Comparison of ENCODE assay signal across 13 mouse cellular contexts in the genomic region with DNA sequence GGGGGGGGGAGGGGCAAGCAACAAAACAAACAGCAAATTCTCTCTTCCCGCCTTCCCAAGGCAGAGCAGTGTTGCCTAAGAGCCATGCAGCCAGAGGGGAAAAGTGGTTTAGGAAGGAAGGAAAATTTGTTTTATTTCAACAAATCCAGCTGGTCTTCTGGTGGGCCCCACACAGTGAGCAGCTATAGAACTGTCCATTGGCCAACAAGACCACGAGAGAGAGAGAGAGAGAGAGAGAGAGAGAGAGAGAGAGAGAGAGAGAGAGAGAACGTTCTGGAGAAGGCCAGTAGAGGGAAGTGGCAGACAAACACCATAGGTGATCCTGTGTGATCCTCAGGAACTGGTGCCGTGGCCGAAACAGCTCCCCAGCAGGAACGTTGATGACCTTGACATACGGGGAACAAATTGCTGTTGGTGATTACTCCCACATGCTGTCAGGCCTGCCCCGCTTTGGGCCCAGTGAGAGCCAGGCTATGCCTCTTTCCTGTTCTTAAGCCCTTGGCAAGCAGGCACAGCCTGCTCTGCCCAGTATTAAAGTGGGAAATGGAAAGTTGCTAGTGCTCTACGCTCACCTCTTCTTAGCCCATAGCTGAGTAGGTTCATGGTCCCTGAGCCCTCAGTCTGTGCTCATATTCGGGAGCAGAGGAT.
DNase-seq lines count a peak whose midpoint lies in the region; ATAC-seq and TF ChIP-seq lines count a peak whose summit lies in the region.
"Had no signal": no experiment of that assay in that cellular context is flagged by ENCODE, and none has a peak within 500 bp of the region (broad histone marks: within the 10 kb centered on the region; RNA-seq: fewer than 3 reads in every experiment).

No protein-coding gene starts in this region.

- no peak overlapping the region for H3K9ac ChIP-seq in kidney, postnatal 0 days (ENCODE audit: low read depth, low read length)
- H3K9ac ChIP-seq in lung, postnatal 0 days (replicated peaks; ENCODE audit: low read depth): no peak overlapping the region
- H3K9ac ChIP-seq: heart, embryonic 15.5 days; limb, embryonic 15.5 days had no signal

- TF ChIP-seq CTCF in gastrocnemius, adult 2 months (IDR thresholded peaks at IDR 0.05): no peak
- TF ChIP-seq CTCF in kidney, postnatal 0 days (IDR thresholded peaks at IDR 0.05; ENCODE audit: low read depth): no peak
- peak; percentile 37; the same call in 1 of the 2 replicates for TF ChIP-seq CTCF in lung, postnatal 0 days (IDR thresholded peaks at IDR 0.05)

- H3K27ac ChIP-seq in gastrocnemius, adult 2 months: peak overlapping the region; percentile 43; the same call in 1 of the 2 replicates
- H3K27ac ChIP-seq in kidney, postnatal 0 days: peak overlapping the region; percentile 31
- peak overlapping the region; percentile 79 for H3K27ac ChIP-seq in lung, postnatal 0 days (ENCODE audit: low read length)
- H3K27ac ChIP-seq: heart, embryonic 15.5 days; limb, embryonic 15.5 days had no signal

- no peak overlapping the region for H3K4me2 ChIP-seq in kidney, postnatal 0 days (ENCODE audit: low read length)
- H3K4me2 ChIP-seq in lung, postnatal 0 days (replicated peaks; ENCODE audit: low read depth, low read length): no peak overlapping the region
- H3K4me2 ChIP-seq: heart, embryonic 15.5 days; limb, embryonic 15.5 days had no signal

- no peak for TF ChIP-seq EP300 in lung, postnatal 0 days (IDR thresholded peaks at IDR 0.05)

- H3K4me1 ChIP-seq in kidney, postnatal 0 days (replicated peaks; ENCODE audit: insufficient read depth, low read length): peaks cover 9% of the 10 kb centered on the region
- H3K4me1 ChIP-seq in lung, postnatal 0 days (ENCODE audit: insufficient read depth, low read depth, low read length): peaks cover 15% of the 10 kb centered on the region; the same call in 1 of the 2 replicates

- H3K4me3 ChIP-seq in gastrocnemius, adult 2 months: no peak overlapping the region
- H3K4me3 ChIP-seq in kidney, postnatal 0 days (replicated peaks; ENCODE audit: low read depth, low read length): no peak overlapping the region
- no peak overlapping the region for H3K4me3 ChIP-seq in lung, postnatal 0 days (ENCODE audit: low read depth, low read length)
- H3K4me3 ChIP-seq: heart, embryonic 15.5 days; limb, embryonic 15.5 days had no signal

- DNase-seq in gastrocnemius, adult 2 months: no peak
- no peak for DNase-seq in gastrocnemius, postnatal 36 days
- DNase-seq in kidney, postnatal 0 days (ENCODE audit: low spot score): no peak
- no peak for DNase-seq in kidney, adult 18-20 months
- peak; percentile 60 for DNase-seq in adrenal gland, postnatal 36 days
- peak; percentile 84 for DNase-seq in lung, postnatal 0 days (ENCODE audit: low spot score)
- no peak for DNase-seq in cerebellum, adult 11-12 months
- no peak for DNase-seq in right cerebral cortex, adult 2 months (ENCODE audit: low spot score in 2 of 2)
- DNase-seq: kidney, adult 11 months; layer of hippocampus, adult 9-11 months; thymus, postnatal 36 days had no signal

- 44% methylated on average over 10 of the region's 10 CpGs for WGBS in kidney, postnatal 0 days
- WGBS in lung, postnatal 0 days: 29% methylated on average over 10 of the region's 10 CpGs

- no peaks in the 10 kb centered on the region; the same call in 1 of the 2 replicates for H3K27me3 ChIP-seq in kidney, postnatal 0 days (ENCODE audit: insufficient read depth, low read length)
- no peaks in the 10 kb centered on the region for H3K27me3 ChIP-seq in lung, postnatal 0 days (replicated peaks; ENCODE audit: insufficient read depth, low read length)
- H3K27me3 ChIP-seq: heart, embryonic 15.5 days; limb, embryonic 15.5 days had no signal

- intact Hi-C loops in gastrocnemius, adult 2 months (cut with DNase I): no loop called here
- intact Hi-C loops in gastrocnemius, postnatal 36 days (cut with DNase I): no loop called here

- no peaks in the 10 kb centered on the region for H3K36me3 ChIP-seq in kidney, postnatal 0 days (ENCODE audit: insufficient read depth, low read length)
- no peaks in the 10 kb centered on the region for H3K36me3 ChIP-seq in lung, postnatal 0 days (ENCODE audit: insufficient read depth, low read length)
- H3K36me3 ChIP-seq: heart, embryonic 15.5 days; limb, embryonic 15.5 days had no signal

- H3K9me3 ChIP-seq in kidney, postnatal 0 days (replicated peaks; ENCODE audit: low read length): no peaks in the 10 kb centered on the region
- no peaks in the 10 kb centered on the region for H3K9me3 ChIP-seq in lung, postnatal 0 days (ENCODE audit: low read length)
- H3K9me3 ChIP-seq: heart, embryonic 15.5 days; limb, embryonic 15.5 days had no signal

- no peak for ATAC-seq in kidney, postnatal 0 days (replicated peaks; ENCODE audit: low FRiP score, low read depth)
- ATAC-seq in lung, postnatal 0 days: peak; percentile 51

Comparison
In these comparisons a context has a peak if more than half of its experiments do, and no peak if none do; other contexts are left out.
1. DNase-seq: peak in adrenal gland, postnatal 36 days (2 of 2) and lung, postnatal 0 days (single experiment); none in gastrocnemius, adult 2 months (single experiment), gastrocnemius, postnatal 36 days (0 of 2), kidney, postnatal 0 days (single experiment), kidney, adult 18-20 months (single experiment), cerebellum, adult 11-12 months (single experiment) and right cerebral cortex, adult 2 months (0 of 2).
2. Peak in every context shown above with its lines, with median percentiles within 50 percentile points of each other: H3K27ac ChIP-seq.